Mouse (Mus musculus) adrenal gland (tissue): ENCODE measurements around the gene Fli1.

Source experiments
- intact Hi-C: fragments of 180-260 bp; cut with DNase I; formaldehyde crosslinking; loops from one replicate; pipeline ENCODE4 v1.15.1; 2025

The Fli1 gene

GRCm38 (mm10) chr9:32527329-32527728 is 15.3 kb downstream of the Fli1 start:
- intact Hi-C loops = no loop called here

- intact Hi-C loops = no loop called here
Observed at GRCm38 (mm10) chr9:32525787-32526186, 16.9 kb downstream of the Fli1 start.

DNA sequence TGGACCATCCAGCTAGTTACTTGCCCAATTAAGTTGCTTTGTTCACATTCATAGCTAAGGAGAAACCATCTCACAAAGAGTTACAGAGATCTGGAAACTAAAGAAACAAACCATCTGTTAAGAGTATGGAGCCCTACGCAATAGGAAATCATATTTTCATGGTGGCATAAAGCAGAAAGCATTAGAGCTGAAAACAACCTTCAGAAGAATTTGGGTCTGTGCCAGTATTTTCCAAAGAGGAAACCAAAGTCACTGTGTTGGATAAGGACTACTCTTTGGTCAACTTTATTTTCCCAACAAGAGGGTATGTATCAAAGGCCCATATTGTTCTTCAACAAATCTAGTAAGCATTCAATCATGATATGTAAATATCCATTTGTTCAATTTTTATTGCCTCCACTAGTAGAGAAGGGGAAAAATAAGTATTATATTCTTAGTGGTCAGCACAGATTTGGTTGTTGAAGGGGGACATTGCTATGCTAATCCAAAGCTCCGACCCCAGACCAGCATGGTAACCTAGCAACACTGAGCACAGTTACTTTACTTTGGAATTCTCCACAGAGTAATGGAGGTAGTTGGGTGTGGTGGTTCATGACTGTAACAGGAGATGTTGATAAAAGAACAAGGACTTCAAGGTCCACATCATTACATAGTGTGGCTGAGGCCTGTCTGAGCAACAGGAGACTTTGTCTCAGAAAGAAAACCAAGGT is 20.0 kb downstream of the Fli1 start:
- intact Hi-C loops = no loop called here

DNA sequence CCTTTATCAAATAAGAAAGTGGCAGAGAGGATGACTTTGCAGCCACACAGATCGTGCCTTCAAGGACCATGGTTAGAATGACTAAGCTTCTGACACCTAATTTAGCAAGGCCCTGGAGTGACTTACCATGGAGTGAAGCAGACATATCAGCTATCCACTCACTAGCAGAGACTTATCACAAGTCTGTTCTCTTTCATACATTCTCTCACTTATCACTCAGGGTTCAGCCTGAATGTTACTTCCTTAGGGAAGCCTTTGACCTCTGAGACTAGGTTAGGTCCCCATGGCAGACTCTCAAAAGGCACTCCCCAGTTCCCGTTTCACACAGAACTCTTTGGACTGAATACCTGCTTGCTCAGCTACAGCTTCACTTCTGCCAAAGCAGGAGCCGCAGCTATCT is 21.3 kb downstream of the Fli1 start:
- intact Hi-C loops = no loop called here

DNA sequence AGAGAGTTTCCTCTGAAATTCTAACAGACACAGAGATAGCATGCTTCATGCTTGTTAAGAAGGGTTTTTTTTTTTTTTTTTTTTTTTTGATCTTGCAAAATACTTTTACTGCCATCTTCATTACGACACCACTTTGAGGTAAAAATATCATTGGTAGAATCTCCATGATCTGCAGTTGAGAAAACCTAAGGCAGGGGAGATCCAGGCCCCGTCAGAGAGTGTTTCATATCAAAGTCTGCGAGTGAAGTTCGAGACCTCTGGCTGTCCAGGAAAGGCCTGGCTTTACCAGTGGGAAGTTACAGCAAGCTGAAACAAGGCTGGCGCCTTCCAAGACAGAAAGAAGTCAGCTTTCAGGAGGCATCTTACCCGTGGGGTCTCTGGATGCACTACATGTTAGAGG is 21.8 kb downstream of the Fli1 start:
- intact Hi-C loops = no loop called here

GRCm38 (mm10) chr9:32519101-32520051 is 23.3 kb downstream of the Fli1 start:
- intact Hi-C loops = no loop called here

GRCm38 (mm10) chr9:32518351-32519075 is 24.1 kb downstream of the Fli1 start:
- intact Hi-C loops = no loop called here

GRCm38 (mm10) chr9:32516691-32517090 is 26.0 kb downstream of the Fli1 start:
- intact Hi-C loops = no loop called here

DNA sequence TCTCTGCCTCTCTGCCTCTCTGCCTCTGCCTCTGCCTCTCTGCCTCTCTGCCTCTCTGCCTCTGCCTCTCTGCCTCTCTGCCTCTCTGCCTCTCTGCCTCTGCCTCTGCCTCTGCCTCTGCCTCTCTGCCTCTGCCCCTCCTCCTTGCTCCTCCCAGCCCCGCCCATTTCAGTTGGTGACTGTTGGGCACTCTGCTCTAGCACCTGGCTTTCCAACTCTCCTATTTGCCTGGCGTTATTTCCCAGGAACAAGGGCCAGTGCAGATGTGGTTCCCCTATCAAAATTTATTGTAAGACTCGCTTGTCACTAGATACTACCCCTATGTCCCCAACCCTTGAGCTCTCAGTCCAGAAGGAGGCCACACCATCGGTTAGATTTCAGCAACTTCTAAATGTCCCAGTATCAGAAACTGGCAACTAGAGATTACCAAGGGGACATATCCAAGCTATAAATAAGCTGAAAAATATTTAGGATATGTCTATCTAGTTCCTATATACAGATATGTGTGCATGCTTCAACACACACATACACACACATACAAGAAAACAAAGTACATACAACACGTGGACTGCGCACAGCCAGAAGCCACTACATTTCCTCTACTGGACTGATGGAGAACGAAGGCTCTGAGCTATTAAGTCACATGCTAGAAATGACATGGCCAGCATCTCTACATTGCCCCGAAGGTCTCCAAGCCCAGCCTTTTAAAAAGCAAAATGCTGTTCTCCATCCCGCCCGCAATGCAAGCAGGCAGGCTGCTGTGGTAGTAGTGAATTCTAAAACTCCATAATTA is 26.6 kb downstream of the Fli1 start:
- intact Hi-C loops = no loop called here

DNA sequence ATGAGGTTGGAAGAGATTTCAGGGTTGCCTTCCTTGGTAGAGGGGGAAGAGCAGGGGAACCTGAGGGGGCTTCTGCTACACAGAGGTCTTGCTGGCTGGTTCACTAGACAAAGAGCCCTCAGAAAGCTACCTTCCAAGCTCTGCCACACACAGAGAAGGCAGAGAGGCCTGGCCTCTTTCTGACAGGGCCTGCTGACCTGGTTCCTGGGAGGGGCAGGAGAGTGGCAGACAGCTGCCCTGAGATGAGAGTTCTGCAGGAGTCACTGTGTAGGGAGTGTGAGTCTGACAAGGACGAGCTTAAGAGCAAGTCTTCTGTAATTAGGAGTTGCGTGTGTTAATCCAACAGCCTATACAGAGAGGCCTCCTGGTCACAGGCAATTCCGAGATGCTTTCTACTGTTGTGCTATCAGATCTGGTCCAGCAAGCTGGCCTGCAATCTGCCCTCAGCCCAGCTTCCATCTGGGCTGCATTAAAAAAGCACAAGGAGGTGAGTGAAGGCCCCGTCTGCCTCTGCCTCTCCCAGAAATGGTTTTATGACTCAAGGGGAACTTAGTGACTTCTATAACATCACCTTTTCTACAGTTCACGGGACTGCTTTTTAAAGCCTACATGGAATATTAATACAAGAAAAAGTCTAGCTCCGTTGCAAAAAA is 28.1 kb downstream of the Fli1 start:
- intact Hi-C loops = no loop called here

DNA sequence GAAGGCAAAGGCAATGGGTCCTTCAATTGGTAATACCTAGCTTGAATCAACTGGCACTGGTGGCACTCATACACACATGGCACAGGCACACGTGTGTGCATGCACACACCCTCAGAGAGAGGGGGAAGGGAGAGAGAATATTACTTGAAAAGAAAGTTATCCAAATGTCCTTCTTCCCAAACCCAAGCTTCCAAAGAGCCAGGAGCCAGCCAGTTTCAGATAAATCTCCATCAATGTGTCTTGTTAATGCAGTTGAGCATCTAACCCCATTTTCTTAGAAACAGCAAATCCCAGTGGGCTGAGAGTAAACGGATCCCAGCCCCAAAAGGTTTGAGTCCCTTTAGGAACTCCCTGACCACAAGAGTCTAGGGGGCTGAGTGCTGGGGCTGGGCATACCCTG is 29.2 kb downstream of the Fli1 start:
- intact Hi-C loops = no loop called here

DNA sequence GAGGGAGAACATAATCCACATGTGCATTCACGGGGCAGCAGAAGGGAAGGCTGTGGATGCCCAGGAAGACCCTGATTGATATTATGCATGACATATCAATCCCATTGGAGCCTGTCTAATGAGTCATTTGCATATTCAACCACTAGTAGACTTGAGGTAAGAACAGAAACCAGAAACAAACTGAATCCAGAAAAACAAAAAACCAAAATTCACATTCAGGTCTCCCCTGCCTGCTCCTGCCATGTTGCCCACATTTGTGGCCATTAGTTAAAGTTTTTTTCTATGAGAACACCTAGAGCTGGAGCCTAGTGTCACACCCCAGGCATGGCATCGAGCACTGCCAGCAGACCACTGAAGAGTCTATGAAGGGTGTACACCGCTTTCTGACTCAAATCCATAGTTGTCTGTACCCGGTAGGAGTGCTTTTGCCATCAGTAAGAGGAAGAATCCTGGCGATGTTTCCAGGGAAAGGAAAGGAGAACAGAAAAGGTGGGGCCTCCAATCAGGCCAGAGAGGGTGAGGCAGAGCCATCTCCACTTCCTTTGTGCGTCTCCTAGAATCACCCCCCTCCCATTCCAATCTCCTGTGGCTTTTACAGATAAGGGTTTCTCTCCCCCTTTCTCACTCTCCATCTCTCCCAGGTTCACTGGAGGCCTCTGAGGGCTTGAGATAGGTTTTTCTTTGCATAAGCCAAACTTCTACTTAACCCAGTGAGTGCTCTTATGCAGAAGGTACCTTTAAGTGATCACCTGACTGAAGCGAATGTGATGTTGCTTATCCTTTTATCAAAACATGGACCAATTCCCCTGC is 32.0 kb downstream of the Fli1 start:
- intact Hi-C loops = no loop called here

- intact Hi-C loops = no loop called here
Observed at GRCm38 (mm10) chr9:32509706-32510156, 32.9 kb downstream of the Fli1 start.

DNA sequence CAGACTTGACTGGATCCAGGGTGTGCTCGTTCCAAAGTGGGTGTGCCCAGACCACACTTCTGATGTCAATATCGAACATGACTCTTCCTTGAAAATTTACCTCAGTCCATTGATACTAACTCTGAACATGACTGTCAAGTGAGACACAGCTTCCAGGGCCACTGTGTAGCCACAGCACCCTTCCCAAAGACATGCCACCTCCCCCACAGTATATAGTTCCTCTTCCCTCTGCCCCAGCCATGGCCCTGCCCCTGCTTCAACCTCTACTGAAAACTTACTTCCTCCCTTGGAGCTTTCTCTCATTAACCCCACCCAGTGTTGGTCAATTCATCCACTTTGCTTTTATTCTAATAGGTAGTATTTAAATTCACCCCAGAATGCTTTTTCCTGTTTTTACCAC is 34.0 kb downstream of the Fli1 start:
- intact Hi-C loops = no loop called here

DNA sequence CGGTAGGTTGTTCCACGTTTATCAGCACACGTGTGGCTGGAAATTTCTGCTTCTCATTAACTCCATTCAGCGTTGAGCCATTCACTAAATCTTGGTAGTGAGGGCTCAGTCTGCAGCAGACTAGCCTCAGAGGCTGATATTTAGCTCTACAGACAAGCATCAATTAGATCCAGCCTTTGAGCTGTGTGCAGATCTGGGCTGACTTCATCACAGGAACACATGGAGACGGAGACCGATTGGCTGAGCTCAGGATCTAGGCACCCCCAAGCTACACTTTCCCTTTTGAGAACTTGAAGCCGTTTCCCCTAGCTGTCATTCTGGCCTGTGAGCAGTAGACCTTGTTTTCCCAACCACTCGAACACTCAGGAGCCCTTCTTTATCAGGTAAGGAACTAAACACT is 34.5 kb downstream of the Fli1 start:
- intact Hi-C loops = no loop called here

- intact Hi-C loops = no loop called here
Observed at GRCm38 (mm10) chr9:32506866-32507861, 35.5 kb downstream of the Fli1 start.

GRCm38 (mm10) chr9:32506161-32506560 is 36.5 kb downstream of the Fli1 start:
- intact Hi-C loops = no loop called here

- intact Hi-C loops = no loop called here
Observed at GRCm38 (mm10) chr9:32505460-32506075, 37.1 kb downstream of the Fli1 start.
